Mouse (Mus musculus): ENCODE results near the gene Lst1.

Lst1 gene

DNA sequence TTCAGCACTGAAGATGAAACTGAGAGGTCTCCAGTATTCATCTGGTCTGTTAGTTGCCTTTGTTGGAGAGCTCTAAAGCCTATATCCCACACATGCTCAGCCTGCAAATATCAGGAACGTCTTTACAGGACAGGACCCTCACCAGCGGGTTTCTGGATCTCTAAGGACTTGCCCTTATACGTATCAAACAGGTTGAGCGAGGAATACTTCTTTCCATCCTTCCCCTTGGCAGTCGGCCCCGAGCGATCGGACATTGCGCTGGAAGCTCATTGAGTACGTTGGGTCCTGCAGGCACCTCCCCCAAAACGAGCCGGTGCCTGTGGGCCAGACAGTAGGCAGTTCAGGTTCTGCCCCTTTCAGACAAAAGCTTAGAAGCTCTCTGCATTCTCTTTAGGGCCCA lies 25.5 kb downstream of the Lst1 start:
- no peak for ATAC-seq (ENCODE audit: insufficient number of reproducible peaks, low FRiP score, low TSS enrichment)

DNA sequence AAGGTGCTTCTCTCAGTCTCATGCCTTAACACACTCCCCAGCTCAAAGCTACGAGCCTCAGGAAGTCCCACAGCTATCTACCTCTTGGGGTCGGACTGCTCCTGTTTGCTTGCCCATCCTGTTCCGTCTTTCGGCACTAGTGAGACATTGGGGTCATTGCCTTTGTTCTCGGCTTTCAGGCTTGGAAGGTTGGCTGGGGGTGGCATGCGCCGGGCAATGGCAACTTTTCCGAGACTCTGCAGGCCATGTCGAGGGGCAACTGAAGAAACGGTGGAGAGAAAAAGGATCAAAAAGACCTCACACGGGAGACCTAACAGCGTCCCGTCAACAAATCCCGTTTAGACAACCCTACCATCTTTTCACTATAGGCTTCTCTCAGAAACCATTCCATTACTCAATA lies 26.1 kb downstream of the Lst1 start:
- ATAC-seq (ENCODE audit: insufficient number of reproducible peaks, low FRiP score, low TSS enrichment) = no peak

DNA sequence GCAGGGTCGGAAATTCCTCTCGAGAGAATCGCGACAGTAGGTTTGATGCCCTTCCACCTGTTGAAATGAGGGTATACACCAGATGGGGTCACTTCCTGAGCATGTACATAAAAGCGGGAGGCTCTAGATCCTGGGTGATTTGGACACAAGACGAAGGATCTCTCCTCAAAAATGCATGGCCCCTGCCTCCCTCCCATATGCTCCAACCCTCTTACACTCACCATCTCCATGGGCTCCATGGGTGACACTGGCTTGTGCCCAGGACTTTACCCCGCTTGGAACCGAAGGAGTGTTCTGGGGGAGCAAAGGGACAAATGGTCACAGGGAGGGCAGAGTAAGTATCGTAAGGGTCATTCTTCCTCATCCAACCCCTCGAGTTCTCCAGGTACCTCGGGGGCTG lies 26.8 kb downstream of the Lst1 start:
- ATAC-seq (ENCODE audit: insufficient number of reproducible peaks, low FRiP score, low TSS enrichment) = no peak

DNA sequence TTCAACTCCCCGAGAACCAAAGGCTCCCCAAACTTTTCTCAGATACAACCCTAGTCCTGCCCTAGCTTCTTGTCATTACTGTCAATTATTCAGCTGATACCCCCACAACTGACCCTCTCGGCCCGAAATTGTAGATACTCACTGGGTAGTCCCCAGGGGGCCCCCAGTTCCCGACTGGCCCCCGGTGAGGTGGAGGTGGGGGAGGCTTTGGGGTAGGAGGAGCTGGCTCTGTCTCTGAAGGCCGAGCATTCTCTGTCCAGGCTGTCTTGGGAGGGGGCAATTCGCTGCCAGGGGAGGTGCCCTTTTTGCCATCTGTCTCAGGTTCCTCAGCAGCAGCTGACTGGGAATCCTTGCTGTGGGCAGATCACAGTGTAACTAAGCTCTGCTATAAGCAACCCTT lies 28.6 kb downstream of the Lst1 start:
- ATAC-seq (ENCODE audit: insufficient number of reproducible peaks, low FRiP score, low TSS enrichment) = no peak

DNA sequence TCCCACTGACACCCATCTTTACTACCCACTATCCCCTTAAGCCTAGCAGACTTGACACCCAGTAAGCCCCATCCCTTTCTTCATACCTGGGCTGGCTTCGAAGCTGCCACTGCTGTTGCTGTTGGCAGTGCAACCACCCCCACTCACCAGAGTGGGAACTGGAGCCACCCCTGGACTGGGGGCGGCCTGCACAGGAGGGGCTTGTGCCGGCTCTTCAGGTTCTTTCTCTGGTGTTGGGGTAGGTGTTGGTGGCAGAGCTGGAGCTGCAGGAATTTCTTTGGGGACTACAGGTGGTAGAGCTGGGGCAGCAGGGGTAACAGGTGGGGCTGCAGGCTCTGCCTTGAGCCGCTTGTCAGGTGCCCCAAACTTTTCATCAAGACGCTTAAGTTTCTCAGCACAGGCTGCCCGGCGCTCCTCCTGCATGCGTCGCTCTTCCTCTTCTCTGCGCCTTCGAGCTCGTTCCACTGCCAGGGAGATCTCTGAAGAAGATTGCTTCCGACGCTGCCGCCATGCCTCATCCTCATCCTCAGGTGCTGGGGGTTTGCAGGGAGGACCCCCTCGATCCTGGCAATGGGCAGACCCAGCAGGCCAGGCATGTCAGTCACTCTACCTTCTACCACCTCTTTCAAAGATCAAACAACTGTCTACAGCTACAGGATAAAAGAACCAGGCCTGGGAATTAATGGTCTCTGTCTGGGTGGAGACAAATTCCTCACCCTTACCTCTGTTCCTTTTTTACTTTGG lies 29.2 kb downstream of the Lst1 start:
- no peak for ATAC-seq (ENCODE audit: insufficient number of reproducible peaks, low FRiP score, low TSS enrichment)

DNA sequence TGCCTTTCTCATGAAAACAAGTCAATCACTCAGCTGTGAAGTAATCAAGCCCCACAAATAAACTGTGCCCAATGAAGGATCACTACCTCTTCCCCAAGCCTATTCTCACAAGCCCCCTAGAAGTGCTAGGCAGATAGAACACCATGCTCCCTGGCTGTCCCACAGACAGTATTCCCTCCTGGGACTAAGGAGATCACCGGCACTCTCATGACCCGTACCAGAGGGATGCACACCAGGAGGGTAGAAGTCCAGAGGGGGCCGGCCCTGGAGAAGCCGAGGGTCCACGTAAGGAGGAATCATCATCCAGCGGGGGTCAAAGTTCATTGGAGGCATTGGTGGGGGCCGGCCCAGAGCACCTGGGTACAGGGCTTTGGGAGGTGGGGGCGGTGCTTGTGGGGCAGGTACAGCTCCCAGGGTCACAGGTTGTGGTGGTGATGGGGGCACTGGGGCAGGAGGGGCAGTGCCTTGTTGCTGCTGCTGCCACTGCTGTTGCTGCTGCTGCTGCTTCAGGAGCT lies 30.5 kb downstream of the Lst1 start:
- no peak for ATAC-seq (ENCODE audit: insufficient number of reproducible peaks, low FRiP score, low TSS enrichment)

DNA sequence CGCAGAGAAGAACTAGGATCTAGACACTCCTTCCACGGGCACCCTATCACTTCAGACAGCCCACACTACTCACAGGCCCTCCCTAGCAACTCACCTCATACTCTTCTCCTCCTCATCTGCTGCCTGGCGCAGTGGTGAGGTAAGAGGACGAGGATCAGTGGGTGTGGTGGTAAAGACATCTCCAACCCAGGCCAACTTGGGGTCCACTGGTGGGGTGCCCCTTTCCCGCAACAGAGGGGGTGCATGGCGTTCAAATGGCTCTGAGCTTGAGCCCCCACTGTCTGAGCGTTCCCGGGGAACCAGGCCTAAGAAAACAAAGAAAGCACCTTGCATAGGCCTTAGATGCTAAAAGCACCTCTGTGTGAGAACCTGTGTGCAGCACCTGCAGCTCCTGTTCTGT lies 31.0 kb downstream of the Lst1 start:
- no peak for ATAC-seq (ENCODE audit: insufficient number of reproducible peaks, low FRiP score, low TSS enrichment)

DNA sequence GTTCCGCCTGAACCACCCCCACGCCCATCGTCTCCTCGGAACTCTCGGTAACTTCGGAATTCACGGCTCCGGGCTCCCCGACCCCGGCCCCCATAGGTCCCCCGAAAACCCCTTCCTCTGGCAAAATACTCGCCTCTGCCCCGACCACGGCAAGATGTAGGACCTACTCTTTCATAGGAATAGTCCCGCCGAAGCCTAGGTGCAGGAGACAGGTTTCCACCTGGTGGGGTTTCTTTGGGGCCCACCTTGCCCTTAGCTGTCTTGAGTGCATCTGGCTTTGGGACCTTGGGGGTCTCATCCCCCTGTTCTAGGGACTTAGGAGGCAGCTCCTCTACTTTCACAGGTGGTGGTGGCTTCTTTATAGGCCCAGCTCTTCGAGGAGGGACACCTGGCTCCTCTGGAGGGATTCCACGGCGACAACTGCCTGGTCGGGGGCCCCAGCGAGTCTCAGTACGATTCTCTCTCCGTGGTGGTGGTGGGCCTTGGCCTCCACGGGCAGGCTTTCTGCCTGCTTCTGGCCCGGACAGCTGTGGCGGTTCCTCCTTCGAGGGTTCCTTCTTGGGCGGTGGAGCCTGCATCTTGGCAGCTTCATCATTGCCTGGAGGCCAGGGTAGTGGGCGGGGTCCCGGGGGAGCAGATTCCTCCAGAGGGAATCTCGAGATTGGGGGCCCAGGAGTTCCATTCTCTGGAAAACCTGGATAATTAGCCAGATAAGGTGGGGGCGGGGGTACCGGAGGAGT lies 31.6 kb downstream of the Lst1 start:
- ATAC-seq (ENCODE audit: insufficient number of reproducible peaks, low FRiP score, low TSS enrichment) = no peak

DNA sequence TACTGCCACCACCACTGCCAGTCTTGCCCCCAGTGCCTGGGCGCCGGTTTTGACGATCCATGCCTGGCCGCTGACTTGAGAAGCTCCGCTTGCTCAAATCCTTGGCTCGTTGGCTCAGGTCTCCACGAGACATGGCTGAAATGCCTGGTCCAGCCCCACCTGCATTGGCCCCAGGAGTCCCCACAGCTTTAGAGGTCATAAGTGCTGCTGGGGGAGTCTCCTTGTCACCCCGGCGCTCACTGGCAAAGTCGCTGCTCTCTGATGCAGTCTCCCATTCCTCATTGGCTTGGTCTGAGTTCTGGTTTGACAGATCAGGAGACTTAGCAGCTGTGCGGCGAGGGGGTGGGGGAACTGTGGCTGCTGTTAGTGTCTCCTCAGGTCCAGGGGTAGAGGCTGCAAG lies 32.8 kb downstream of the Lst1 start:
- no peak for ATAC-seq (ENCODE audit: insufficient number of reproducible peaks, low FRiP score, low TSS enrichment)

DNA sequence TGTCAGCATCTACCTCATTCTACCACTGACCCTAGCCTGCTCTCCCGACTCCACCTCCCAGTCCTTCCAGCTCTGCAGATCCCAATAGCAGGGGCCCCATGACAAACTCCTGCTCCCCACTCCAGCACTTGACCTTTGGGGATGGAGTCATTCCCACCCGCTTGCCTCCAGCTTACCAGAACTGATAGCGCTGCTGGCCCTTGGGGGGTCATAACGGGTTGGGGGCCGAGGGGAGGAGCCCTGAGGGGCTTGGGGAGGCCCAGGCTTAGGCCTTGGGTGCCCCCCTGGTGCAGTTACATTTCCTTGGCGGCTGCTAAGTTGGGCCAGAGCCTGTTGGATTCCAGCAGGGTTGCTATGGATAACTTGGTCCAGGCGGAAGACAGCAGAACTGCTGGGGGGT lies 33.6 kb downstream of the Lst1 start:
- ATAC-seq (ENCODE audit: insufficient number of reproducible peaks, low FRiP score, low TSS enrichment) = no peak

DNA sequence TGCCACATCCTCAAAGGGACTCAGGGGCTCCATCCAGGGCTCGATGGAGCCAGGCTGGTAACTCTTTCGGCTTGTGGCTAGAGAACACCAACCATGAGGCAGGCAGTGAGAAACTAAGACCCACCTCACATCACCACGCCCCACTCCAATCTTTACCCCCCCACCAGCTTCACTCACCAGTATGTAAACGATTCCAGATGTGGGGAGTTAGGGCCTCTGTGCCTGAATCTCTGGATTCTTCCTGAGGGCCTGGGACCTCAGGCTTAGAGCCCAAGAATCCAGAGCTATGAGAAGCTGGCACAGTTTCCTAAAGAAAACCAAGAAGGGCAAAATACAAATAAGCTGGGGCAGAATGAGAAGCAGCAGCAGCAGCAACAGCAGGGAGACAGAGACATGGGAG lies 34.3 kb downstream of the Lst1 start:
- ATAC-seq (ENCODE audit: insufficient number of reproducible peaks, low FRiP score, low TSS enrichment) = no peak

DNA sequence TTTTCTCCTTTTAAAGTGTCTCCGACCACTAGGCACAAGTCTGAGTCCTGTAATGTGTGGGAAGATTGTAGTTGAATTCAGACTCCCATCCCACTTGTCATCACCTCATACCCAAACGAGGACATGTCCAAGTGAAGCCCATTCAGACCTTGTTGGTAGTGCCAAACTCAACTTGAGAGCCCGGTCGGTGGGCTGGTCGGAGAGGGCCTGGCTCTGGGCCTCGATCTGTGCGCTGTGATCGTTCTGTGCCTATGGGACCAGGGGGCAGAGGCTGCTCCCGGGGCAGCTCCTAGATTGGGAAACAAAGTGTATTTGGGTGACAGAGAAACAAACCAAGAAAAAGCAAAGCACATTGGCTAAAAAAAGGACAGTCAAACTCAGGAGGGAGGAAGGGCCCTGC lies 35.2 kb downstream of the Lst1 start:
- no peak for ATAC-seq (ENCODE audit: insufficient number of reproducible peaks, low FRiP score, low TSS enrichment)

DNA sequence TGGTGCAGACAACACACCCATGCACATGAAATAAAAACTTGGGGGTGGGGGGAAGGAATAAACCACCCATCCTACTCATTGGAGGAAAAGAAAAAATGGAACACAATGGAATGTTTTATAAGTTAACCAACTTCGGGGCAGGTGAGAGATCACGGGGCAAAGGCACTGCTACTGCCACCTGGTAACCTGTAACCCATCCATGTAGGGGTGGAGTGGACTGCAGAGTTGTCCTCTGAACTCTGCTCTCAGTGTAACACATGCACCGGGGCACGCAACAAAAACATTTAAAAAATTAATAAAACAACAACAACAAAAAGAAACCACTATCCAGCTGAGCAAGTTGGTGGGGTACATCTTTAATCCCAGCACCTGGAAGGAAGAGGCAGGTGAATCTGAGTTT lies 36.1 kb downstream of the Lst1 start:
- no peak for ATAC-seq (ENCODE audit: insufficient number of reproducible peaks, low FRiP score, low TSS enrichment)

DNA sequence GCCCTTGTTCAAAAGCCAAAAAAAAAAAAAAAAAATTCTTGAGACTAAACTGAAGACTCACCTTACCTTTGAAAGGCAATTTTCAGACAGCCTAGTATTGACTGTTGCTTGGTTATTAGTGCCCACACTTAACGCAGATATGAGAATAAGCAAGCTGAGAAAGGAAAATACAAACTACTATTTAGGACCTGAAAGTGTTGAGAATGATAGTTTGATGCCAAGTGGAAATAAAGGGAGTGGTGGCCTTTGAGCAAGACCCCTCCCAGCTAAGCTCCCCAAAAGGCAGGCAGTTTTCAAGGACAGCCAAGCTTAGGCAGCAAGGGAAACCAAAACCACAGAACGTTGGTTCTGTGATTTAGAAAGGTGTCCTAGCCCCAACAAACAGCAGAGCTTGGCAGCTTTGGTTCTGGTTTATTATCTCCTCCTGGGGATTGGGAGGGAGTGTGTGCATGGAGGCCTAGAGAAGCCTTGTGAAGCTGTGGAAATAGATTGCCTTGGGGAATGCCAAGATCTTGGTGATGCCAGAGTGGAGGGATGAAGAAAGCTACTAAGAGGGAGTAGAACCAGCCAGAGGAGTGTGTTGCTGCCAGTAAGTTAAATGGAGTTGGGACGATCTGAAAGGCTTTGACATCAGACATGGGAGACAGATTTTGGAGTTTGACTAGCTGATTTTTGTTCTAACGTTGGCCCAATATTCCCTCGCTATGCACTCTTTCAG lies 40.2 kb downstream of the Lst1 start:
- no peak for ATAC-seq (ENCODE audit: insufficient number of reproducible peaks, low FRiP score, low TSS enrichment)

DNA sequence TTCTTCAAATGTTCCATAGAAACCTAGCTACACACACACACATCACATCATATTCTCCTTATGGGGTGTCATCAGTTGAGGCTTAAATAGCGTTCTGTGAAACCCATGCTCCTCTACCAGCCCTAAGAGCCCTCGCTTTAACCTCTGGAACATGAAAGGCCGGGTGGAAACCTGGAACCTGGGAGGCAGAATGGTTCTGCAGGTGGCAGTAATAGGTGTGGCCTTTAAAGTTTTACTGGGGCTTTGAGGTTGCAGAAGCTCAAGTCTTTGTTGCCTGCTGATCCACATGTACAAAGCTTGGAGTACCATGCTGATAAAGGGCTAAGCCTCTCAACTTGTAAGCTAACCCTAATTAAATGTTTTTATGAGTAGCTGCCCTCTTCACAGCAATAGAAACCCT lies 40.9 kb downstream of the Lst1 start:
- ATAC-seq (ENCODE audit: insufficient number of reproducible peaks, low FRiP score, low TSS enrichment) = no peak

DNA sequence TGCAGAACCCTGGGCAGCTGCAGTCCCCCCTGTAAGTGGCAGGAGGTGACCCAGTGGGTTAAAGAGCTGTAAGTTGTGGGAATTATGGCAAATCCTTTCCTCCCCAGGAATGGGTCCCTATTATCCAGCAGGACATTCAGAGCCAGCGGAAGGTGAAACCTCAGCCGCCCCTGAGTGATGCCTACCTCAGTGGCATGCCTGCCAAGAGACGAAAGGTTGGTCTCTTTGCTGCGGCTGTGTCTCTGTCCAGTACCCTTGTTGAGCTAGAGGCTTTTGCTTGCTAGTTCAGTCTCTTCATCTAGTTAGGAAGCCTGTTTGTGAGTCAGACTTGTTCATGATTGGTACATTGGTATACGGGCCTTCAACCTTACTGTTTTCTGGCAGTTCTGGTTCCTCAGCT lies 42.1 kb downstream of the Lst1 start:
- no peak for ATAC-seq (ENCODE audit: insufficient number of reproducible peaks, low FRiP score, low TSS enrichment)

DNA sequence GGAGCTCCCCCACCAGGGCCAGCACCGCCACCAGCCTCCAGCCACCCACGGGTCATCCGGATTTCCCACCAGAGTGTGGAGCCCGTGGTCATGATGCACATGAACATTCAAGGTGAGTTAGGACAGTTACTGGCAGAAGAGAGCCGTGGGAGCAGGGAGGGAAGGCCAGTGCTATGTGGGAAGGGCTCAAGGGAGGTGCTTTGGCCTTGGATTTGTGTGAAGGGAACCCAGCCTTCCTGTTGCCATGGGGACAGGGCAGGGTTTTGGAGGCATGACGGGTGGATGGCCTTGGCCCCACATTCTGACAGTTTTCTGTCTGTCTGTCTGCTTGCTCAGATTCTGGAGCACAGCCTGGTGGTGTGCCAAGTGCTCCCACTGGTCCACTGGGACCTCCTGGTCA lies 46.3 kb downstream of the Lst1 start:
- no peak for ATAC-seq (ENCODE audit: insufficient number of reproducible peaks, low FRiP score, low TSS enrichment)

DNA sequence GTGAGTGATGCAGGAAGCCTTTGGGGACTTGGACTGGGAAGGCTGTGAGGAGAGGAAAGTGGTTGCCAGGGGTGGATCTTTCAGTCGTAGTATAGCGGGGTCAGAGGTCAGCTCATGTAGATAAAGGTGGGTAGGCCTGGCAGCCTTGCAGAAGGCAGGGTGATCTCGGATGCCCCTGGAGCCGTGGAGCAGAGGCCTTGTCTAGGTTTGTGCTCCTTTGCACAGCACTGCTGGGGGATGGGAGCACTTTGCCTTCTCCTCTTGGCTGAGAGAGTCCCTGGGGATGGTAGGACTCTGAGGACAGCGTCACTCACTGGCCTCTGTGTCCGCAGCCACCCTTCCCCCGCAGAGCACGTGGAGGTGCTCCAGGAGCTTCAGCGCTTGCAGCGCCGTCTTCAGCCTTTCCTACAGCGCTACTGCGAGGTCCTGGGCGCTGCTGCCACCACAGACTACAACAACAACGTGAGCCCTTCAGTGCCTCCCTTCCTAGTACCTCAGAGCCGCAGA lies 47.7 kb downstream of the Lst1 start:
- no peak for ATAC-seq (ENCODE audit: insufficient number of reproducible peaks, low FRiP score, low TSS enrichment)

DNA sequence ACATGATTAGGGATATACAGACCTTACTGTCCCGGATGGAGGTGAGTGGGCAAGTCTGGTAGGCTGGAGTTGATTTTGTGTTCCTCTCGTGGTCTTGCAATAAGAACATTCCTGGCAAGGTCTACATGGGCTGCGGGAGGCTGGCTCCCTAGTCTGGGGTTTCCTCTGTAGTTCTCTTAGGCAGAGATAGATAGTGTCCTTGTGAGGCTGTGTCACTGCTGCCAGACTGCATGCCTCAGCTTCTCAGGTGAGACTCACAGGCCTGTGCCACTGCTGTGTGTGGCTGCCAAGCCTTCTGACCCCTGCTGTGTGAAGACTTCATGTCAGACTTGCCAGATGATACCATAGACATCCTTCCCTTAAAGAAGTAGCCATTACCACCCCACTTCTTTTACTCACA lies 49.0 kb downstream of the Lst1 start:
- no peak for ATAC-seq (ENCODE audit: insufficient number of reproducible peaks, low FRiP score, low TSS enrichment)

DNA sequence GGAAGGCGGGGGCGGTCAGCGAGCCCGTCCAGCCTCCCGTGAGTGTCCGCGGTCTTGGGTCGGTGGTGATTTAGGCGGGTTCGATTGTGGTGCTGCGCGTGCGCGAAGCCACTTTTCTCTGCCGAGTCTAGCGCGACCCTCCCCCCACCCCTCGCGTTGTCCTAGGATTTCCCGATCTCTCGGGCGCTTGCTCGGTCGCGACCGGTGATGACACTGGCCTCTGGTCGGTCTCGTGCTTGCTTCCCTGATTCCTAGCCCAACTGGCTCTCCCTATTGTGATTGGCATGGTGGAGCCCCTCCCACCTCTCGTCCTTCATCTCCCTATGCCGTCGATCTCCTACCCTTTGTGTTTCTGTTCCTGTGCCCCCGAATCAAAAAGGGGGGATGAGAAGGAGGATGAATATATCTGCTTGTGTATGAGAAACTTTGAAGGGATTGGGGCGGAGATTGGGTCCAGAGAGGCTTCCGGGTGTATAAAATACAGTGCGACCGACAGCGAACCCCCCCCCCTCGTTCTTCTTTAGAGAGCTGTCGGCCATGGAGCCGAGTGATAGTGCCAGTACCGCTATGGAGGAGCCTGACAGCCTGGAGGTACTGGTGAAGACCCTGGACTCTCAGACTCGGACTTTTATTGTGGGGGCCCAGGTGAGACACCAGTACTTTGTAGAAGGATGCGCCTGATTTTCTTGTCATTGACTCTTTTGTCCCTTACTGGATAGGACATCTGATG lies 52.5 kb downstream of the Lst1 start:
- ATAC-seq (ENCODE audit: insufficient number of reproducible peaks, low FRiP score, low TSS enrichment) = peak; percentile 37; the same call in 1 of the 2 replicates
